Mouse (Mus musculus): ENCODE measurements at regions not wholly inside any gene's neighbourhood (a gene's known extent, or its start where the extent isn't known, plus 50 kb on each side); places are given as distances from the start of the nearest gene placed in this dataset.

- DNase-seq: no peak
Observed at GRCm38 (mm10) chr8:89744267-89745028, 603.7 kb downstream of the Tox3 start.

GRCm38 (mm10) chr8:89738657-89739056 is 609.5 kb downstream of the Tox3 start:
- no peak for DNase-seq

GRCm38 (mm10) chr8:89737636-89738035 is 610.5 kb downstream of the Tox3 start:
- no peak for DNase-seq

GRCm38 (mm10) chr8:89727252-89727651 is 620.9 kb downstream of the Tox3 start:
- DNase-seq: no peak

- DNase-seq: no peak
Observed at GRCm38 (mm10) chr8:89721684-89722305, 626.3 kb downstream of the Tox3 start.

GRCm38 (mm10) chr8:89713880-89714279 is 634.3 kb downstream of the Tox3 start:
- DNase-seq: no peak

- no peak for DNase-seq
Observed at GRCm38 (mm10) chr8:89707341-89707928, 640.7 kb downstream of the Tox3 start.

GRCm38 (mm10) chr8:89685696-89686095 is 641.7 kb upstream of the Sall1 start:
- no peak for DNase-seq

GRCm38 (mm10) chr8:89680937-89681336 is 637.0 kb upstream of the Sall1 start:
- no peak for DNase-seq

- no peak for DNase-seq
Observed at GRCm38 (mm10) chr8:89680341-89680740, 636.4 kb upstream of the Sall1 start.

GRCm38 (mm10) chr8:89679551-89679950 is 635.6 kb upstream of the Sall1 start:
- no peak for DNase-seq

GRCm38 (mm10) chr8:89677266-89677665 is 633.3 kb upstream of the Sall1 start:
- no peak for DNase-seq

GRCm38 (mm10) chr8:89673911-89674310 is 629.9 kb upstream of the Sall1 start:
- no peak for DNase-seq

GRCm38 (mm10) chr8:89672631-89673030 is 628.7 kb upstream of the Sall1 start:
- no peak for DNase-seq

GRCm38 (mm10) chr8:89664911-89665689 is 621.1 kb upstream of the Sall1 start:
- DNase-seq: no peak

- DNase-seq: peak in 1 of 2 experiments; percentile 6
Observed at GRCm38 (mm10) chr8:89663859-89664258, 619.9 kb upstream of the Sall1 start.

- no peak for DNase-seq
Observed at GRCm38 (mm10) chr8:89658998-89659944, 615.3 kb upstream of the Sall1 start.

GRCm38 (mm10) chr8:89655369-89655768 is 611.4 kb upstream of the Sall1 start:
- DNase-seq: no peak

GRCm38 (mm10) chr8:89649207-89649890 is 605.4 kb upstream of the Sall1 start:
- DNase-seq: no peak

- no peak for DNase-seq
Observed at GRCm38 (mm10) chr8:89646946-89647345, 603.0 kb upstream of the Sall1 start.

GRCm38 (mm10) chr8:89641339-89641738 is 597.4 kb upstream of the Sall1 start:
- DNase-seq: no peak
